Mouse (Mus musculus) thymus, adult 2 months (tissue): ENCODE data around the gene Sik3. TPM values are rescaled to one million over a fixed set of nuclear protein-coding genes. Genes with fewer than 3 reads are reported as not detected.

ENCODE experiments used
- DNase-seq: peaks from one replicate; pipeline ENCODE4 v3.0.0; 2021
- H3K27ac ChIP-seq: fragments of 200-500 bp; 2 replicates; pipeline ENCODE4 v1.5.1; 2012; ENCODE audit warnings: low read length, control low read depth; ENCODE audit not compliant: control insufficient read depth, insufficient read depth
- H3K27me3 ChIP-seq: fragments of 200-500 bp; 2 replicates; pipeline ENCODE4 v1.6.1; 2012; ENCODE audit warnings: mild to moderate bottlenecking, low read length, moderate library complexity, mixed read lengths; ENCODE audit not compliant: control insufficient read depth, insufficient read depth
- H3K36me3 ChIP-seq: fragments of 200-500 bp; 2 replicates; pipeline ENCODE4 v1.6.1; 2012; ENCODE audit warnings: mild to moderate bottlenecking, low read length, moderate library complexity; ENCODE audit not compliant: control insufficient read depth, insufficient read depth
- H3K4me1 ChIP-seq: fragments of 200-500 bp; replicated peaks from 2 replicates; pipeline ENCODE4 v1.6.1; 2012; ENCODE audit warnings: low read length; ENCODE audit not compliant: control insufficient read depth, insufficient read depth
- H3K4me3 ChIP-seq: fragments of 200-500 bp; 2 replicates; pipeline ENCODE4 v1.5.1; 2012; ENCODE audit warnings: mild to moderate bottlenecking, low read length, control low read depth, moderate library complexity; ENCODE audit not compliant: control insufficient read depth, insufficient read depth
- CTCF ChIP-seq: fragments of 200-500 bp; IDR thresholded peaks from 2 replicates; pipeline ENCODE4 v1.5.1; 2012; ENCODE audit warnings: mild to moderate bottlenecking, control low read depth, low read length, moderate library complexity, borderline replicate concordance; ENCODE audit not compliant: control insufficient read depth, poor library complexity, insufficient read depth; ENCODE audit errors: extremely low read depth
- POLR2A ChIP-seq: fragments of 200-500 bp; IDR thresholded peaks from 2 replicates; pipeline ENCODE4 v1.6.1; 2012; ENCODE audit warnings: mild to moderate bottlenecking, low read length, control low read depth, moderate library complexity; ENCODE audit not compliant: control insufficient read depth, poor library complexity, insufficient read depth; ENCODE audit errors: extremely low read depth
- WGBS: fragments of 180-500 bp; shearing (Covaris S2); methylation state at CpG from one replicate; pipeline ENCODE4 v1.1.7; 2018; 5-methylcytosine and 5-hydroxymethylcytosine counted together
- polyA plus RNA-seq: library from polyadenylated mRNA; depleted of rRNA; stranded (reverse); fragments of >200 nt; gene quantifications from 2 replicates; pipeline ENCODE4 v1.2.3, GENCODE M21; 2012

Gene Sik3
- polyA plus RNA-seq, 1 experiment, result 29.4 TPM

- Histone ChIP-seq H3K4me1 (no peaks in the 10 kb centered on the region), H3K27ac (no peak overlapping the region), H3K4me3 (no peak overlapping the region), H3K36me3 (no peaks in the 10 kb centered on the region), H3K27me3 (no peaks in the 10 kb centered on the region)
- DNase-seq, result no peak
- WGBS, result 96% methylated on average over 6 of the region's 6 CpGs
- no peak for TF ChIP-seq CTCF
- TF ChIP-seq POLR2A, result no peak
Measured at GRCm38 (mm10) chr9:46138831-46139230, 126.2 kb downstream of the Sik3 start.

- no peak for DNase-seq
- Histone ChIP-seq H3K4me3 (no peak overlapping the region), H3K4me1 (no peaks in the 10 kb centered on the region), H3K27me3 (no peaks in the 10 kb centered on the region), H3K27ac (no peak overlapping the region), H3K36me3 (no peaks in the 10 kb centered on the region)
- 97% methylated on average over 1 of the region's 1 CpGs for whole genome bisulfite sequencing
- TF ChIP-seq CTCF (no peak), POLR2A (no peak)
Measured at GRCm38 (mm10) chr9:46140811-46141210, 128.2 kb downstream of the Sik3 start.

- 91% methylated on average over 1 of the region's 1 CpGs for WGBS
- DNase-seq, result no peak
- Histone ChIP-seq H3K36me3 (no peaks in the 10 kb centered on the region), H3K4me1 (no peaks in the 10 kb centered on the region), H3K4me3 (no peak overlapping the region), H3K27ac (no peak overlapping the region), H3K27me3 (no peaks in the 10 kb centered on the region)
- TF ChIP-seq CTCF, result no peak
- no peak for TF ChIP-seq POLR2A
Measured at GRCm38 (mm10) chr9:46142031-46142430, 129.4 kb downstream of the Sik3 start.

GRCm38 (mm10) chr9:46142492-46142891, 129.9 kb downstream of the Sik3 start:
- 94% methylated on average over 1 of the region's 1 CpGs for WGBS
- no peak overlapping the region for H3K27ac ChIP-seq
- H3K36me3 ChIP-seq, result no peaks in the 10 kb centered on the region
- H3K27me3 ChIP-seq, result no peaks in the 10 kb centered on the region
- no peak overlapping the region for H3K4me3 ChIP-seq
- TF ChIP-seq POLR2A (no peak), CTCF (no peak)
- H3K4me1 ChIP-seq, result no peaks in the 10 kb centered on the region
- DNase-seq, result no peak

GRCm38 (mm10) chr9:46144976-46145375, 132.4 kb downstream of the Sik3 start:
- Histone ChIP-seq H3K4me1 (peaks cover 6% of the 10 kb centered on the region), H3K27ac (no peak overlapping the region), H3K4me3 (no peak overlapping the region), H3K36me3 (no peaks in the 10 kb centered on the region), H3K27me3 (no peaks in the 10 kb centered on the region)
- no peak for TF ChIP-seq POLR2A
- no peak for TF ChIP-seq CTCF
- peak; percentile 16 for DNase-seq
- WGBS, result 50% methylated on average over 6 of the region's 6 CpGs

- H3K27ac ChIP-seq, result no peak overlapping the region
- H3K27me3 ChIP-seq, result no peaks in the 10 kb centered on the region
- DNase-seq, result no peak
- no peak overlapping the region for H3K4me3 ChIP-seq
- no peaks in the 10 kb centered on the region for H3K36me3 ChIP-seq
- H3K4me1 ChIP-seq, result peaks cover 20% of the 10 kb centered on the region
- 91% methylated on average over 3 of the region's 3 CpGs for WGBS
- TF ChIP-seq CTCF, result no peak
- no peak for TF ChIP-seq POLR2A
Measured at GRCm38 (mm10) chr9:46146437-46146836, 133.8 kb downstream of the Sik3 start.

- peaks cover 31% of the 10 kb centered on the region for H3K4me1 ChIP-seq
- no peak overlapping the region for H3K27ac ChIP-seq
- no peaks in the 10 kb centered on the region for H3K27me3 ChIP-seq
- WGBS, result 98% methylated on average over 4 of the region's 4 CpGs
- no peak for TF ChIP-seq POLR2A
- TF ChIP-seq CTCF, result no peak
- H3K36me3 ChIP-seq, result no peaks in the 10 kb centered on the region
- H3K4me3 ChIP-seq, result no peak overlapping the region
- no peak for DNase-seq
Measured at GRCm38 (mm10) chr9:46148723-46149122, 136.1 kb downstream of the Sik3 start.
